Mouse (Mus musculus): ENCODE measurements at regions not wholly inside any gene's neighbourhood (a gene's known extent, or its start where the extent isn't known, plus 50 kb on each side); places are given as distances from the start of the nearest gene placed in this dataset.

DNA sequence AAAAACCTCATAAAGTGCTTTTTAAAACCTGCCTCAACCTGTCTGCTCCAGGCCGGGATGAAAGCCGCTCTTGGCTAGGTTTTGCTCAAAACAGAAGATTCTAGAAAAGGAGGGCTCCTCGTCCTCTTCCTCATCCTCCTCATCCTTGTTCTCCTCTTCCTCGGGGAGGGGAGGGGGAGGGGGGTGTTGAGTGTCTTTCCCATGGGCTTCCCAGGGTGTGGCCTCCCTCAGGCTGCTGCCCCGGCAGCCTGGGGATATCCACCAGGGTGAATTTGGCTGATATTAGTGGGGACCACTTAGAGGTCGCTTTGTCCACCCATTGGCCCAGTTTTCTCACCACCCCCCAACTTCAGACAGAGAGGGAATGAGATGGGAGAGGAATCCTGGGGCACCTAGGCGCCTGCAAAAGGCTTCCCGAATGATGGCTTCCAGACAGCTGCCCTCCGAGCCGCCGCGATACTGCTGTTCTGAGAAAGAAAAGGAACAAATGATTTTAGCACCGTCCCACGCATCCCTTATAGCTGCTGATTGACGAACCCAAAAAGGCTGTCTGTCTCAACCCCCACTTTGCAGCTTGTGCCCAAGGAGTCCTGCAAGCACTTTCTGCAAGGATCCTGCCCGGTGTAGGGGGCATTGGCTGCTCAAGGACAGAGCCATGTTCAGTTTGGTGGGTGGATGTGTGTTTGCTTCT is 115.5 kb downstream of the 2410131K14Rik start:
- TF ChIP-seq POLR2A (IDR thresholded peaks at IDR 0.05; ENCODE audit: low read depth, low read length) (no peak), CTCF (IDR thresholded peaks at IDR 0.05; ENCODE audit: extremely low read depth, insufficient read depth, insufficient read length, insufficient replicate concordance) (no peak)
